Mouse (Mus musculus): ENCODE measurements around the gene Mcm6. TPM values are rescaled to one million over a fixed set of nuclear protein-coding genes. Genes with fewer than 3 reads are reported as not detected.

Mcm6 gene
- 33.7 and 52.4 TPM in 2 replicates for total RNA-seq (2014; rRNA removed)
- polyA plus RNA-seq (2015; fragmentation: Nextera tagmentation; extraction: Ambion mirVana): 35.2 and 40.5 TPM in 2 replicates

- peak within 1 kb of the TSS; percentile 47 for H3K9ac ChIP-seq
- no peaks in the 10 kb centered on the region for H3K27me3 ChIP-seq (ENCODE audit: insufficient read depth, low read length)
- H3K27ac ChIP-seq (ENCODE audit: low read depth, low read length): peak within 1 kb of the TSS; percentile 62
- DNase-seq: peak; percentile 96
- H3K4me1 ChIP-seq (ENCODE audit: insufficient read depth): no peaks in the 10 kb centered on the region
- H3K9me3 ChIP-seq (ENCODE audit: low read length): no peaks in the 10 kb centered on the region
- WGBS: 2% methylated on average over 38 of the region's 38 CpGs
- H3K36me3 ChIP-seq (ENCODE audit: insufficient read depth): peaks cover 15% of the 10 kb centered on the region; the same call in 1 of the 2 replicates
- TF ChIP-seq CTCF (IDR thresholded peaks at IDR 0.05; ENCODE audit: low read depth): no peak
- H3K4me3 ChIP-seq (ENCODE audit: low read depth, low read length): peak within 1 kb of the TSS; percentile 63
- H3K4me2 ChIP-seq (ENCODE audit: low read depth): peak within 1 kb of the TSS; percentile 63
- ATAC-seq: peak; percentile 100
Measured at GRCm38 (mm10) chr1:128359554-128360376, at the start of gene Mcm6. Mcm6 (minus strand) TSS chr1:128359664.

GRCm38 (mm10) chr1:128406846-128407245 is 47.4 kb upstream of the Mcm6 start:
- WGBS: 4% methylated on average over 1 of the region's 1 CpGs
- no peaks in the 10 kb centered on the region for H3K9me3 ChIP-seq (ENCODE audit: low read length)
- ATAC-seq (no peak), DNase-seq (no peak)
- H3K4me1 ChIP-seq (ENCODE audit: insufficient read depth): no peaks in the 10 kb centered on the region
- H3K27me3 ChIP-seq (ENCODE audit: insufficient read depth, low read length): no peaks in the 10 kb centered on the region
- no peak overlapping the region for H3K27ac ChIP-seq (ENCODE audit: low read depth, low read length)
- H3K4me3 ChIP-seq (ENCODE audit: low read depth, low read length): no peak overlapping the region
- H3K36me3 ChIP-seq (ENCODE audit: insufficient read depth): no peaks in the 10 kb centered on the region
- no peak overlapping the region for H3K9ac ChIP-seq
- H3K4me2 ChIP-seq (ENCODE audit: low read depth): no peak overlapping the region
- no peak for TF ChIP-seq CTCF (IDR thresholded peaks at IDR 0.05; ENCODE audit: low read depth)

GRCm38 (mm10) chr1:128405675-128406074 is 46.2 kb upstream of the Mcm6 start:
- peak overlapping the region; percentile 42; the same call in 1 of the 2 replicates for H3K27ac ChIP-seq (ENCODE audit: low read depth, low read length)
- H3K4me2 ChIP-seq (ENCODE audit: low read depth): no peak overlapping the region
- no peaks in the 10 kb centered on the region for H3K36me3 ChIP-seq (ENCODE audit: insufficient read depth)
- H3K4me3 ChIP-seq (ENCODE audit: low read depth, low read length): no peak overlapping the region
- 17% methylated on average over 1 of the region's 1 CpGs for WGBS
- H3K9me3 ChIP-seq (ENCODE audit: low read length): no peaks in the 10 kb centered on the region
- H3K9ac ChIP-seq: no peak overlapping the region
- TF ChIP-seq CTCF (IDR thresholded peaks at IDR 0.05; ENCODE audit: low read depth): no peak
- H3K4me1 ChIP-seq (ENCODE audit: insufficient read depth): no peaks in the 10 kb centered on the region
- ATAC-seq: no peak
- no peak for DNase-seq
- no peaks in the 10 kb centered on the region for H3K27me3 ChIP-seq (ENCODE audit: insufficient read depth, low read length)

- DNase-seq: peak; percentile 62
Measured at GRCm38 (mm10) chr1:128405041-128405481, 45.6 kb upstream of the Mcm6 start.

GRCm38 (mm10) chr1:128400926-128401325 is 41.5 kb upstream of the Mcm6 start:
- DNase-seq: no peak
- Histone ChIP-seq H3K4me2 (ENCODE audit: low read depth) (no peak overlapping the region), H3K27ac (ENCODE audit: low read depth, low read length) (no peak overlapping the region), H3K27me3 (ENCODE audit: insufficient read depth, low read length) (no peaks in the 10 kb centered on the region), H3K36me3 (ENCODE audit: insufficient read depth) (no peaks in the 10 kb centered on the region), H3K9me3 (ENCODE audit: low read length) (no peaks in the 10 kb centered on the region), H3K4me3 (ENCODE audit: low read depth, low read length) (no peak overlapping the region), H3K9ac (no peak overlapping the region), H3K4me1 (ENCODE audit: insufficient read depth) (no peaks in the 10 kb centered on the region)
- ATAC-seq: no peak
- TF ChIP-seq CTCF (IDR thresholded peaks at IDR 0.05; ENCODE audit: low read depth): no peak
- WGBS: 15% methylated on average over 2 of the region's 2 CpGs

More at GRCm38 (mm10) chr1:128405041-128405481, 45.6 kb upstream of the Mcm6 start:
- peak; percentile 92 for ATAC-seq
- no peaks in the 10 kb centered on the region for H3K4me1 ChIP-seq (ENCODE audit: insufficient read depth)
- TF ChIP-seq CTCF (IDR thresholded peaks at IDR 0.05; ENCODE audit: low read depth): no peak
- H3K4me2 ChIP-seq (ENCODE audit: low read depth): no peak overlapping the region
- 3% methylated on average over 2 of the region's 2 CpGs for WGBS
- H3K27me3 ChIP-seq (ENCODE audit: insufficient read depth, low read length): no peaks in the 10 kb centered on the region
- no peaks in the 10 kb centered on the region for H3K36me3 ChIP-seq (ENCODE audit: insufficient read depth)
- 0 out of 2 replicates have a peak overlapping the region, but pooled peaks have one; percentile 42 for H3K27ac ChIP-seq (ENCODE audit: low read depth, low read length)
- no peak overlapping the region for H3K9ac ChIP-seq
- H3K9me3 ChIP-seq (ENCODE audit: low read length): no peaks in the 10 kb centered on the region
- H3K4me3 ChIP-seq (ENCODE audit: low read depth, low read length): no peak overlapping the region

- Histone ChIP-seq H3K4me3 (ENCODE audit: low read depth, low read length) (no peak overlapping the region), H3K9me3 (ENCODE audit: low read length) (no peaks in the 10 kb centered on the region), H3K4me1 (ENCODE audit: insufficient read depth) (no peaks in the 10 kb centered on the region), H3K36me3 (ENCODE audit: insufficient read depth) (no peaks in the 10 kb centered on the region), H3K27me3 (ENCODE audit: insufficient read depth, low read length) (no peaks in the 10 kb centered on the region), H3K27ac (ENCODE audit: low read depth, low read length) (no peak overlapping the region), H3K4me2 (ENCODE audit: low read depth) (no peak overlapping the region), H3K9ac (no peak overlapping the region)
- no peak for DNase-seq
- ATAC-seq: peak; percentile 27; the same call in 1 of the 2 replicates
- WGBS: 20% methylated on average over 5 of the region's 5 CpGs
- no peak for TF ChIP-seq CTCF (IDR thresholded peaks at IDR 0.05; ENCODE audit: low read depth)
Measured at GRCm38 (mm10) chr1:128399941-128400915, 40.8 kb upstream of the Mcm6 start.
